Mouse (Mus musculus) spleen, embryonic (tissue): ENCODE measurements at regions not wholly inside any gene's neighbourhood (a gene's known extent, or its start where the extent isn't known, plus 50 kb on each side); places are given as distances from the start of the nearest gene placed in this dataset.

Source experiments
- CTCF ChIA-PET: fragments of 350-600 bp; sonication (Branson Sonifier 250); formaldehyde crosslinking; loops from one replicate; lab custom pipeline; 2022; lab: Charles Lee

DNA sequence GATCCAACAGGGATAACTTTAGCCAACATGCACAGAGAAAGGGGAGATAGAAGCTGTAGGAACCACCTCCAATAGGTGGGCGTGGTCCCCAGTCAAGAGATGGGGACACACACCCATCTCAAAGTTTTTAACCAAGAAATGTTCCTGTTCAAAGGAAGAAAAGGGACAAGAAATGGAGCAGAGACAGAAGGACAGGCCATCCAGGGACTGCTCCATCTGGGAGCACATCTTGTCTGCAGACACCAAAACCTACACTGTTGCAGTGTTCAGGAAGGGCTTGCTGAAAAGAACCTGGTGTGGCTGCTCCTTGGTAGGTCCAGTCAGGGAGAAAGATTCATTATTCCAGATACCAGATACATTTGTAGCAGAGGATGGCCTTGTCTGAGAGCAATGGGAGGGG is 676.5 kb upstream of the Foxg1 start:
- CTCF ChIA-PET: no interaction called here

DNA sequence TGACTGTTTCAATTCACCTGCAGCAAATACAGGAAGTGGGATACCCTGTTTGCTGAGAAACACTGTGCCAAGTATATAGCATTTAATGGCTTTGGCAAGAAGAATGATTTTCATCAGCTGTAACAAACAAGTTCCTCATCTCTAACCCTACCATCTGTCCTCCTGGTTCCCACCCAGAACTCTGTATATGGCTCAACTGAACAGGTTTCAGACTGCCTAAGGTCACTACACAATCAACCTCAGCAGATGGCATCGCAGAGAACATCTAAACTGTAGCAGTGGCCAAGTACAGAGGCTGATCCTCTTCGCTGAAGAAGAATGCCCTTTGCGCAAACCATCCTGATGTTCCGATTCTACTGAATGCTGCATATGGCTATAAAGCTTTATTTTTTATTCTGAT is 668.8 kb upstream of the Foxg1 start:
- CTCF ChIA-PET: no interaction called here

DNA sequence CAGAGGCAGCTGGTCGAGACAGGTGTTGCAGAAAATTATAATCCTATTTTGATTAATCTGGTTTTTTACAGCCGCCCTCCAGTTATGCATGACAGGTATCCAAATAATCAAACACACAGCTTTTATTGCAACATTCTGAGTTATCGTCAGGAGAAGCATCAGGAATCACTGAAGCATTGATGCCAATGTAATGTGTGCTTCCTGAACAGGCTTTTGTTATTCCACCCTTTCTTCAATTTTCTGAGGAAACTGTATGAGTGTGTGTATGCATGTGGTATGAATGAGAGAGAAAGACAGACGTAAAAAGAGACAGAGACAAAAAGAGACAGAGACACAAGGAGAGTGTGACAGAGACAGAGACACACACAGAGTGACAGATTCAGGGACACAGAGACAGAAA is 652.6 kb upstream of the Foxg1 start:
- CTCF ChIA-PET: no interaction called here

DNA sequence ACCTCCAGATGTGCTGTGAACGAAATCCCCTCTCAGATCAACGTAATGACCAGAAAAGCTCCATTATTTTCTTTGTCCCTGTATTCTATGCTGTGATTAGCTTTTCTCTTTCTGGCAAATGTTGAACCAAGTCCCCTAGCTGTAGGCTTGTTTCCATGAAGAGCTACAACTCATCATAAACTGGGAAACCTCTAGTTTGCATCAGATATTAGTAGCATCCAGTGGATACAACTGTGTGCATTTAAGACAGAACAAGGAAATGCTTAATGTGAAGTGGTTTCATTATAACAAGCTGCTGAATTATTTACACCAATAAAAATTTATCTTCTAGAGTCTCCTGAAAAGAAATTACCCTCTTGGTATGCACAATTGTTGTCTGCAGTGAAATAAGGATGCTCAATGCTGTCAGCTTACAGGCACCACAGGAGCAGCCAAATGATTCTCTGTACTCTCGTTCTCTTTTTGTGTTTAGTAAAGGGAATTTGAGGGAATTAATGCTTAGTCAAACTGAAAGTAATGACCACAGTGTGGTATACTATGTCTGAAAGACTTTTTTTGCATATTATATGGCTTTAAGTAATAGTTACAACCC is 623.6 kb upstream of the Foxg1 start:
- CTCF ChIA-PET: no interaction called here
